Mouse (Mus musculus) heart, postnatal 0 days (tissue): ENCODE data around the gene Pdf. TPM values are rescaled to one million over a fixed set of nuclear protein-coding genes. Genes with fewer than 3 reads are reported as not detected.

Experiments used
- ATAC-seq: fragments of 200-750 bp; cut with Nextera tagmentation; 2 replicates; pipeline ENCODE4 v1.8.0; 2017; ENCODE audit warnings: low read depth, moderate number of reproducible peaks, moderate library complexity; ENCODE audit not compliant: insufficient read depth
- DNase-seq: peaks from one replicate; pipeline ENCODE4 v3.0.0-alpha.2; 2016; ENCODE audit warnings: low spot score
- H3K27ac ChIP-seq: fragments of 300-500 bp; sonication (generic); 2 replicates; pipeline ENCODE4 v1.5.1; 2014; ENCODE audit warnings: low read depth, mild to moderate bottlenecking
- H3K27me3 ChIP-seq: fragments of 300-500 bp; sonication (generic); 2 replicates; pipeline ENCODE4 v1.6.1; 2014; ENCODE audit warnings: low read length, mixed read lengths; ENCODE audit not compliant: control insufficient read depth, insufficient read depth
- H3K36me3 ChIP-seq: fragments of 300-500 bp; sonication (generic); replicated peaks from 2 replicates; pipeline ENCODE4 v1.6.1; 2014; ENCODE audit warnings: low read length, mixed read lengths; ENCODE audit not compliant: control insufficient read depth, insufficient read depth
- H3K4me1 ChIP-seq: fragments of 300-500 bp; sonication (generic); 2 replicates; pipeline ENCODE4 v1.6.1; 2014; ENCODE audit warnings: antibody characterized with exemption; ENCODE audit not compliant: control insufficient read depth, insufficient read depth
- H3K4me2 ChIP-seq: fragments of 300-500 bp; sonication (generic); 2 replicates; pipeline ENCODE4 v1.6.1; 2014; ENCODE audit warnings: low read depth, mild to moderate bottlenecking, low read length, moderate library complexity
- H3K4me3 ChIP-seq: fragments of 300-500 bp; sonication (generic); 2 replicates; pipeline ENCODE4 v1.5.1; 2014; ENCODE audit warnings: low read depth, low read length
- H3K9ac ChIP-seq: fragments of 300-500 bp; sonication (generic); replicated peaks from 2 replicates; pipeline ENCODE4 v1.6.1; 2014; ENCODE audit warnings: low read depth, low read length, mixed read lengths
- H3K9me3 ChIP-seq: fragments of 300-500 bp; sonication (generic); replicated peaks from 2 replicates; pipeline ENCODE4 v1.6.1; 2016; ENCODE audit warnings: low read length; ENCODE audit not compliant: control insufficient read depth
- CTCF ChIP-seq: IDR thresholded peaks from 2 replicates; pipeline ENCODE4 v1.5.1; 2016; ENCODE audit warnings: antibody characterized with exemption, control low read depth, low read depth
- EP300 ChIP-seq: IDR thresholded peaks from 2 replicates; pipeline ENCODE4 v1.6.1; 2016; ENCODE audit warnings: antibody characterized with exemption, low read depth
- WGBS: fragments of 180-500 bp; shearing (Covaris S2); extraction: QIAGEN DNeasy Blood & Tissue Kit; methylation state at CpG from one replicate; pipeline ENCODE4 v1.1.7; 2014; 5-methylcytosine and 5-hydroxymethylcytosine counted together
- polyA plus RNA-seq: library from polyadenylated mRNA; unstranded; fragments of >200 nt; fragmentation: Nextera tagmentation; extraction: Ambion mirVana; gene quantifications from 2 replicates; pipeline ENCODE4 v1.2.1, GENCODE M21; 2015
- total RNA-seq: library from RNA; depleted of rRNA; stranded (reverse); fragments of >200 nt; gene quantifications from 2 replicates; pipeline ENCODE4 v1.2.3, GENCODE M21; 2014; ENCODE audit warnings: low replicate concordance

Pdf gene
- total and polyA plus RNA-seq, 2 experiments from 2014 or later, result 59.7 to 90.4 TPM

- no peak within 1 kb of the TSS for H3K27ac ChIP-seq
- 54% methylated on average over 17 of the region's 17 CpGs for WGBS
- no peak for DNase-seq
- no peak within 1 kb of the TSS for H3K4me3 ChIP-seq
- no peak within 1 kb of the TSS for H3K9ac ChIP-seq
- no peak within 1 kb of the TSS for H3K4me2 ChIP-seq
- ATAC-seq, result no peak
- no peaks in the 10 kb centered on the region for H3K4me1 ChIP-seq
- H3K9me3 ChIP-seq, result no peaks in the 10 kb centered on the region
- H3K27me3 ChIP-seq, result no peaks in the 10 kb centered on the region
- H3K36me3 ChIP-seq, result peaks cover 14% of the 10 kb centered on the region
- TF ChIP-seq EP300, result no peak
- no peak for TF ChIP-seq CTCF
These were observed 17.4 kb upstream of the Pdf start, which contains the start of gene Tmed6 for GRCm38 (mm10) chr8:107065511-107066496. TSS of gene Tmed6 (minus strand) at chr8:107065644.

DNA sequence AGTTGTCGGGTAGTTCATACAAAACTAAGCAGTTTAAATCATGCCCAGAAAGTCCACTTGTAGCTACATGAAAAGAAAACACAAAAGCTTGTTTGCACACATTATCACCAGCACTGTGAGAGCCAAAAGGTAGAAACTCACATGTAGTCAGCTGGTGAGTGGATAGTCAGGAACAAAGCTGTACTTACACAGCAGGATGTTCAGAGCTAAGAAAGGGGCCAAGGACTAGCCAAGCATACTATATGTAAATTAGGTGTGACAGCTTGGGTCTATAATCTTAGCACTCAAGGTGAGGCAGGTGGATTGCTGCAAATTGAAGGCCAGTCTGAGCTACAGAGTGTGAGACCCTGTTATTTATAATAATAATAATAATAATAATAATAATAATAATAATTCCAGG lies 14.2 kb upstream of the Pdf start:
- Histone ChIP-seq H3K4me3 (no peak overlapping the region), H3K27me3 (no peaks in the 10 kb centered on the region), H3K27ac (no peak overlapping the region), H3K4me1 (peaks cover 1% of the 10 kb centered on the region; the same call in 1 of the 2 replicates), H3K4me2 (no peak overlapping the region), H3K9ac (no peak overlapping the region), H3K9me3 (no peaks in the 10 kb centered on the region), H3K36me3 (peaks cover 13% of the 10 kb centered on the region)
- TF ChIP-seq EP300 (no peak), CTCF (no peak)
- 82% methylated on average over 1 of the region's 1 CpGs for WGBS
- ATAC-seq, result no peak
- no peak for DNase-seq

- peak overlapping the region; percentile 89 for H3K4me2 ChIP-seq
- peak; percentile 43 for ATAC-seq
- peak overlapping the region; percentile 39 for H3K27ac ChIP-seq
- DNase-seq, result no peak
- H3K27me3 ChIP-seq, result no peaks in the 10 kb centered on the region
- no peaks in the 10 kb centered on the region for H3K9me3 ChIP-seq
- H3K36me3 ChIP-seq, result peaks cover 33% of the 10 kb centered on the region
- peak overlapping the region; percentile 71 for H3K9ac ChIP-seq
- peak overlapping the region; percentile 96 for H3K4me3 ChIP-seq
- H3K4me1 ChIP-seq, result peaks cover 16% of the 10 kb centered on the region
- under 1% methylated on average over 31 of the region's 33 CpGs for WGBS
- TF ChIP-seq EP300 (no peak), CTCF (peak; percentile 1; the same call in 1 of the 2 replicates)
These were observed 8.6 kb upstream of the Pdf start for GRCm38 (mm10) chr8:107056973-107057369.

DNA sequence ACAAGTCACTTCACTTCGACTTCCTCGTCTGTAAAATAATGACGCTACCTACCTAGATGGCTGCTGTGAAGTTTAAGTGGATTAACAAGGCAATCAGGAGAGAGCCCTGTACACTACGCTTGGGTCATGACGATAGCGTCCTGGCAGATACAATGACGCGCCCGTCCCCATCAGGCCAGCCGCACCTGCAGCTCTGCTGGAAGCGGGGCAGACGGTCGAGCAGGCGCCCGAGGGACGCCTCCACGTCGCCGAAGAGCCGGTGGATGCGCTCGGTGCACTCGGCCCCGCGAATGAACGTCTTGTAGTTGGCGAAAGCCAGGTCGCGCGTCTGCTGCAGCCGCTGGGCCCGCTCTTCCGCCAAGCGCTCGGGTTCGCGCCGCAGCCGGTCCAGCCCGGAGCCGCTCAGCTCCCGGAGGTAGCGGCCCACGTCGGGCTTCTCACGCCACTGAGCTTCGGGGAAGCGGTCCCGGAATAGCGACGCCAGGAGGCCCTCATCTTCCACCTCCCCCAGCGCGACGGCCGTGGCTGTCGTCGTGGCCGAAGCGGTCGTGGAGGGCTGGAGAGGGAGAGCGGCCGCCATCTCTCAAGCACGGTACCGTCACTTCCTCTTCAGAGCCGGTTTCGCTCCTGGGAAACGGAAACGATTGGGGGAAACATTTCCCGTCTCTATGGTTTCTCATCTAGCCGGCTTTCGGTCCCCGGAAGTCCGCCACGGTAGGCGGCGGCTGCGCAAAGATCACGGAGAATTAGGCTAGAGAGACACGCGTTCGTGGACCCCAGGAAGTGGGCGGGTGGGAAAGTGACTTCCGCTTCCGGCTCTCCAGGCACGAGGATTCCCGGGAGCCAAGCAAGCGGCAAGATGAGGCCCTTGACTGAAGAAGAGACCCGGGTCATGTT lies 7.9 kb upstream of the Pdf start, which contains the start of the genes Cog8 and Nip7:
Cog8 (minus strand) TSS at position 614 of the 897 bp plus-strand sequence.
Nip7 (plus strand) TSS at position 802 of the 897 bp plus-strand sequence.
- peak; percentile 98 for DNase-seq
- Histone ChIP-seq H3K27me3 (no peaks in the 10 kb centered on the region), H3K36me3 (peaks cover 39% of the 10 kb centered on the region), H3K9me3 (no peaks in the 10 kb centered on the region), H3K9ac (peak within 1 kb of the TSS; percentile 90), H3K4me2 (peak within 1 kb of the TSS; percentile 89), H3K4me1 (peaks cover 16% of the 10 kb centered on the region), H3K4me3 (peak within 1 kb of the TSS; percentile 96), H3K27ac (peak within 1 kb of the TSS; percentile 89)
- ATAC-seq, result peak; percentile 94
- under 1% methylated on average over 88 of the region's 88 CpGs for WGBS
- TF ChIP-seq CTCF (no peak), EP300 (peak; percentile 90)

DNA sequence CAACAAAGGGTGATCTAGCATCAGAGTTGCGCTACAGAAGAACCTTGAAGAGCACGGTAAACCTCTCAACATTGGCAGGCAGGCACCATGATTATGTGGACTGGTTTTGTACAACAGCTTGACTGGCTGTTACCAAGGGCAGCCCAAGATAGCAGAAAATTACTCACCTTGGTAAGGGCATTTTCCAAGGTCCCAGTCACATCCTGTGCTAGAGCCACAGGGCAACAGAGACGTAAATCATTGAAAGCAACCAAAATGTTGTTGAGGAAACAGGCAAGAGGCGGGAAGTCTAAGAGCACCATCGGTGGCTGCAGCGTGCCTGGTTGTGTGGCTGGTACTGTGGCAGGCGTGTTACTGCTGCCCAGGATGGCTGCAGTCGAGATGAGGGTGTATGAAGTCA lies 3.6 kb upstream of the Pdf start:
- Histone ChIP-seq H3K9me3 (no peaks in the 10 kb centered on the region), H3K4me1 (peaks cover 15% of the 10 kb centered on the region), H3K4me2 (no peak overlapping the region), H3K27ac (no peak overlapping the region), H3K36me3 (peaks cover 41% of the 10 kb centered on the region), H3K27me3 (no peaks in the 10 kb centered on the region), H3K9ac (no peak overlapping the region), H3K4me3 (no peak overlapping the region)
- 96% methylated on average over 8 of the region's 8 CpGs for WGBS
- ATAC-seq, result no peak
- TF ChIP-seq CTCF (no peak), EP300 (no peak)
- DNase-seq, result no peak
